ENCODE assay signal across 16 mouse cellular contexts in genomic region chr9:36999393-36999792, GRCm38 (mm10).
"Had no signal": no experiment of that assay in that cellular context is flagged by ENCODE, and none has a peak within 500 bp of the region (broad histone marks: within the 10 kb centered on the region; RNA-seq: fewer than 3 reads in every experiment).

No protein-coding gene starts in this region.

- H3K9ac ChIP-seq: liver, postnatal 0 days; lung, embryonic 15.5 days; neural tube, embryonic 13.5 days; stomach, embryonic 15.5 days had no signal

- H3K27ac ChIP-seq: lung, embryonic 15.5 days; macrophage; neural tube, embryonic 13.5 days; stomach, embryonic 15.5 days; stomach, postnatal 0 days had no signal

- H3K9me3 ChIP-seq: lung, embryonic 15.5 days; megakaryocyte, embryonic 14.5 days; neural tube, embryonic 13.5 days; stomach, embryonic 15.5 days had no signal

- DNase-seq: liver, postnatal 0 days; lung, adult 2 months; lung, postnatal 14 days; lung, postnatal 36 days; midbrain, embryonic 14.5 days; thymus, adult 2 months; thymus, postnatal 25 days; thymus, postnatal 4 days had no signal

- H3K4me1 ChIP-seq: lung, embryonic 15.5 days; megakaryocyte, embryonic 14.5 days; stomach, embryonic 15.5 days had no signal

- ATAC-seq: liver, postnatal 0 days; lung, postnatal 0 days had no signal

- H3K36me3 ChIP-seq: lung, embryonic 15.5 days; stomach, embryonic 15.5 days had no signal

- H3K4me2 ChIP-seq: lung, embryonic 15.5 days; midbrain, embryonic 11.5 days; neural tube, embryonic 13.5 days; stomach, embryonic 15.5 days had no signal

- H3K4me3 ChIP-seq: lung, embryonic 15.5 days; megakaryocyte, embryonic 14.5 days; neural tube, embryonic 13.5 days; stomach, embryonic 15.5 days had no signal

- H3K27me3 ChIP-seq: lung, embryonic 15.5 days; neural tube, embryonic 13.5 days; stomach, embryonic 15.5 days had no signal
